Mouse (Mus musculus): Measurements from ENCODE around the gene Cfap46. TPM values are rescaled to one million over a fixed set of nuclear protein-coding genes. Genes with fewer than 3 reads are reported as not detected.

Cfap46 gene
- polyA plus RNA-seq, 1 experiment from 2014 or later = 0.38 TPM

DNA sequence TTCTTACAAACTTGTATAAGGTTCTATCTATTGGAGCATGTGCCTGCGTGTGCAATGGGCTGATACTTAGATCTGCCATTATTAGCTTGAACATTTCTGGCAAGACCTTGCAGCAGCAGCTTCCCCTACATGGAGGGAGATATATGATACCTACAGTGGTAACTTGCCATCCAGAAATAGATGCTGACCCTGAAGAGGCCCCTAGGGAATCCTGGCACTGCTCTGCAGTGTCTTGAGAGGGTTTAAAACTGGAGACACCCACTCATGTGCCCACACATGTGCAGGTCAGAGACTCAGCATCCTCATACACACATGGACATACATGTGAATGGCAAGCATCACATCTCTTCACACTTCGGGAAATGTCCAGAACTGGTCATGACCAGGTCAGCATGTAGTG is 119.5 kb downstream of the Cfap46 start:
- Histone ChIP-seq H3K9me3 (replicated peaks) (no peaks in the 10 kb centered on the region), H3K36me3 (no peaks in the 10 kb centered on the region), H3K4me3 (no peak overlapping the region), H3K27me3 (ENCODE audit: low read depth, poor library complexity, severe bottlenecking) (no peaks in the 10 kb centered on the region), H3K4me1 (no peaks in the 10 kb centered on the region), H3K27ac (no peak overlapping the region)
- WGBS = 88% methylated on average over 2 of the region's 2 CpGs
- no peak for DNase-seq (ENCODE audit: low spot score)

GRCm38 (mm10) chr7:139563425-139563824 is 120.2 kb downstream of the Cfap46 start:
- no peaks in the 10 kb centered on the region for H3K27me3 ChIP-seq (ENCODE audit: low read depth, poor library complexity, severe bottlenecking)
- 82% methylated on average over 4 of the region's 4 CpGs for WGBS
- no peak overlapping the region for H3K27ac ChIP-seq
- no peak overlapping the region for H3K4me3 ChIP-seq
- H3K4me1 ChIP-seq = no peaks in the 10 kb centered on the region
- no peak for DNase-seq (ENCODE audit: low spot score)
- no peaks in the 10 kb centered on the region for H3K36me3 ChIP-seq
- H3K9me3 ChIP-seq (replicated peaks) = no peaks in the 10 kb centered on the region

DNA sequence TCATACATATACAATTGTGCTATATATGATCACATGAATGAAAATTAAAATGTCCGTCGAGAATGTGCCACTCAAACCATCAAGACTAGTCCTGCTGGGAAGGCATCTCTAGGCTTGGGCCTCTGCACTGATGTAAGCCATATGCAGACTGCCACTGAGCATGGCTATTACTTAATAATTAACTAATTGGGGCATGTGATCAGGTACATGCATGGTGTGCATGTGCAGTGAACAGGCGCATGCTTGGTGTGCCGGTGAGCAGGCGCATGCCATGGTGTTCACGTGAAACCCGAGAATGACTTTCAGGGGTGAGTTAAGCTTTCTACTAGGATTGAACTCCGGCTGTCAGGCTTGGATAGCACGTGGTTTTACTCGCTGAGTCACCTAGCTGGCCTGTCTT is 124.0 kb downstream of the Cfap46 start:
- Histone ChIP-seq H3K27me3 (ENCODE audit: low read depth, poor library complexity, severe bottlenecking) (no peaks in the 10 kb centered on the region), H3K4me1 (no peaks in the 10 kb centered on the region), H3K36me3 (no peaks in the 10 kb centered on the region), H3K4me3 (no peak overlapping the region), H3K9me3 (replicated peaks) (no peaks in the 10 kb centered on the region), H3K27ac (no peak overlapping the region)
- DNase-seq (ENCODE audit: low spot score) = no peak
- 91% methylated on average over 10 of the region's 10 CpGs for WGBS

- Histone ChIP-seq H3K4me1 (no peaks in the 10 kb centered on the region), H3K27me3 (ENCODE audit: low read depth, poor library complexity, severe bottlenecking) (no peaks in the 10 kb centered on the region), H3K4me3 (no peak overlapping the region), H3K27ac (no peak overlapping the region), H3K36me3 (no peaks in the 10 kb centered on the region), H3K9me3 (replicated peaks) (no peaks in the 10 kb centered on the region)
- no peak for DNase-seq (ENCODE audit: low spot score)
- WGBS = 38% methylated on average over 10 of the region's 10 CpGs
These were observed 126.7 kb downstream of the Cfap46 start for GRCm38 (mm10) chr7:139556746-139557526.

- no peaks in the 10 kb centered on the region for H3K27me3 ChIP-seq (ENCODE audit: low read depth, poor library complexity, severe bottlenecking)
- H3K27ac ChIP-seq = no peak overlapping the region
These were observed 127.3 kb downstream of the Cfap46 start for GRCm38 (mm10) chr7:139556331-139556730.

GRCm38 (mm10) chr7:139551519-139551918 is 132.1 kb downstream of the Cfap46 start:
- Histone ChIP-seq H3K36me3 (no peaks in the 10 kb centered on the region), H3K27ac (no peak overlapping the region), H3K27me3 (ENCODE audit: low read depth, poor library complexity, severe bottlenecking) (no peaks in the 10 kb centered on the region), H3K9me3 (replicated peaks) (no peaks in the 10 kb centered on the region), H3K4me3 (no peak overlapping the region), H3K4me1 (peaks cover 6% of the 10 kb centered on the region; the same call in 1 of the 2 replicates)
- no peak for DNase-seq (ENCODE audit: low spot score)
- WGBS = 80% methylated on average over 2 of the region's 2 CpGs

More at GRCm38 (mm10) chr7:139556331-139556730, 127.3 kb downstream of the Cfap46 start:
- no peaks in the 10 kb centered on the region for H3K36me3 ChIP-seq
- H3K9me3 ChIP-seq (replicated peaks) = no peaks in the 10 kb centered on the region
- WGBS = 76% methylated on average over 5 of the region's 5 CpGs
- no peaks in the 10 kb centered on the region for H3K4me1 ChIP-seq
- no peak for DNase-seq (ENCODE audit: low spot score)
- no peak overlapping the region for H3K4me3 ChIP-seq

Other genes starting within 250 kb of the Cfap46 start
- not detected in 2 replicates for gene Nkx6-2, start 101.0 kb downstream of the Cfap46 start, polyA plus RNA-seq (2016; fragmentation: Nextera tagmentation; extraction: Ambion mirVana)
- not detected in 2 replicates for gene Adgra1, start 150.4 kb upstream of the Cfap46 start, polyA plus RNA-seq (2016; fragmentation: Nextera tagmentation; extraction: Ambion mirVana)
- gene Kndc1, start 210.9 kb upstream of the Cfap46 start, polyA plus RNA-seq (2016; fragmentation: Nextera tagmentation; extraction: Ambion mirVana) = not detected in 2 replicates

Measured in limb, embryonic 10.5 days (tissue).